Mouse (Mus musculus): ENCODE measurements at regions not wholly inside any gene's neighbourhood (a gene's known extent, or its start where the extent isn't known, plus 50 kb on each side); places are given as distances from the start of the nearest gene placed in this dataset.
A peak's percentile ranks its signal among the peaks of the same experiment; 100 is the strongest.

- no peak for DNase-seq (ENCODE audit: low read depth)
Measured at GRCm38 (mm10) chr10:84088799-84089778, 351.3 kb downstream of the Nuak1 start.

GRCm38 (mm10) chr10:84093919-84094318 lies 346.5 kb downstream of the Nuak1 start:
- no peak for DNase-seq (ENCODE audit: low read depth)

- no peak for DNase-seq (ENCODE audit: low read depth)
Measured at GRCm38 (mm10) chr10:84097196-84097595, 343.2 kb downstream of the Nuak1 start.

GRCm38 (mm10) chr10:84103985-84104384 lies 336.4 kb downstream of the Nuak1 start:
- DNase-seq (ENCODE audit: low read depth), result no peak

- DNase-seq (ENCODE audit: low read depth), result no peak
Measured at GRCm38 (mm10) chr10:84104556-84104955, 335.8 kb downstream of the Nuak1 start.

- DNase-seq (ENCODE audit: low read depth), result no peak
Measured at GRCm38 (mm10) chr10:84109680-84110371, 330.6 kb downstream of the Nuak1 start.

GRCm38 (mm10) chr10:84110372-84110985 lies 329.9 kb downstream of the Nuak1 start:
- DNase-seq (ENCODE audit: low read depth), result no peak

- DNase-seq (ENCODE audit: low read depth), result no peak
Measured at GRCm38 (mm10) chr10:84111502-84111901, 328.9 kb downstream of the Nuak1 start.

- no peak for DNase-seq (ENCODE audit: low read depth)
Measured at GRCm38 (mm10) chr10:84111909-84112308, 328.5 kb downstream of the Nuak1 start.

- no peak for DNase-seq (ENCODE audit: low read depth)
Measured at GRCm38 (mm10) chr10:84119952-84120550, 320.3 kb downstream of the Nuak1 start.

- no peak for DNase-seq (ENCODE audit: low read depth)
Measured at GRCm38 (mm10) chr10:84137019-84137658, 303.3 kb downstream of the Nuak1 start.

GRCm38 (mm10) chr10:84142741-84143454 lies 297.5 kb downstream of the Nuak1 start:
- no peak for DNase-seq (ENCODE audit: low read depth)

GRCm38 (mm10) chr10:84143674-84144343 lies 296.6 kb downstream of the Nuak1 start:
- DNase-seq (ENCODE audit: low read depth), result no peak

GRCm38 (mm10) chr10:84144344-84144687 lies 296.1 kb downstream of the Nuak1 start:
- DNase-seq (ENCODE audit: low read depth), result no peak

- no peak for DNase-seq (ENCODE audit: low read depth)
Measured at GRCm38 (mm10) chr10:84147305-84147984, 293.0 kb downstream of the Nuak1 start.

- no peak for DNase-seq (ENCODE audit: low read depth)
Measured at GRCm38 (mm10) chr10:84163752-84164151, 276.6 kb downstream of the Nuak1 start.

- DNase-seq (ENCODE audit: low read depth), result no peak
Measured at GRCm38 (mm10) chr10:84165832-84166567, 274.4 kb downstream of the Nuak1 start.

- DNase-seq (ENCODE audit: low read depth), result peak; percentile 28
Measured at GRCm38 (mm10) chr10:84166568-84166905, 273.9 kb downstream of the Nuak1 start.

- DNase-seq (ENCODE audit: low read depth), result no peak
Measured at GRCm38 (mm10) chr10:84172828-84173321, 267.5 kb downstream of the Nuak1 start.
